ENCODE assay signal across 9 mouse cellular contexts in the genomic region with DNA sequence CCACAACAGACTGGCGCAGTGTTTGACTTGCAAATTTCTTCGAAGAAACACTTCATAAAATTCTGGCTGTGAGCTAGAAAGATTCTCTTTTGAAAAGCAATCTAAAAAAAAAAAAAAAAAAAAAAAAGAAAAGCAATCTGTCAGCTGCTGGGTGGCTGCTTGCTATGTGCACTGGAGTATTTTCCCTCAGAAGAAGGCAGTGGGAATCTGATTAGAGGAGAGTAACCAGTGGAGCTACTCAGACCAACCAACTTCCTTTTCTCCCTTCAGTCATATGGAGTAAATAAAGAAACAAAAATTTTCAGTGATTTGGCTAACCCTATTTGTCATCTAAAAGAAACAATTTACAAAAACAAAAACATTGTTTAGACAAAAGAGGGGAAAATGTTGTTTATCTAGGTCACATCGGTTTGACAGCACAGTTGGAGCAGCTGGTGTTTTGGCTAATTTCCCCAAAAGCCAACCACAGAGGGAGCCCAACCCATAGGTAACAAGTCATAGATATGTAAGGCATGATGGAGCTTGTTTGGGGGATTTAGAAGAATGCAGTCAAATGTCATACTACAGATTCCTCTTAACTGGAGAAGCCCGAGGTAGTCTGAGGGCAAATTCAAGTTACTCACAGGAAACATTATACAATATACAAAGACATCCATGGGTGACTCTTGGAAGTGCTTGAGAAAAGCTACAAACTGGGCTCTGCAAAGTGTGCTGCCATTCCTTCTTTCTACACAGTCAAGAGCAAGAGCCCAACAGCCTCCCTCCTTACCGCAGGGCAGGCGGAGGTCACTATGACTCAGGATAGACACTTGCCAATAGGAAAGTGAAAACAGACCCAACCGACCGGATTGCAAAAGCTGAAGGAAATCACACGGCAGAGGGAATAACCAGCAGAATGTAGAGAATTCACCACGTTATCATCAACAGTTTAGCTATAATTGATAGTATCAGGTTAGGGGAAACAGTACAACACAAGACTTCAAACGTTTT.
DNase-seq lines count a peak whose midpoint lies in the region; ATAC-seq and TF ChIP-seq lines count a peak whose summit lies in the region.
"Had no signal": no experiment of that assay in that cellular context is flagged by ENCODE, and none has a peak within 500 bp of the region (broad histone marks: within the 10 kb centered on the region; RNA-seq: fewer than 3 reads in every experiment).

No protein-coding gene starts in this region.

- no peak overlapping the region for H3K27ac ChIP-seq in kidney, postnatal 0 days
- H3K27ac ChIP-seq in brown adipose tissue, adult 24 weeks (replicated peaks; ENCODE audit: low read depth, low read length), result peak overlapping the region; percentile 15; the same call in 1 of the 2 replicates
- H3K27ac ChIP-seq in midbrain, embryonic 16.5 days (ENCODE audit: low read length), result no peak overlapping the region
- H3K27ac ChIP-seq: embryonic facial prominence, embryonic 13.5 days had no signal

- H3K27me3 ChIP-seq in kidney, postnatal 0 days (ENCODE audit: insufficient read depth, low read length), result no peaks in the 10 kb centered on the region
- no peaks in the 10 kb centered on the region for H3K27me3 ChIP-seq in midbrain, embryonic 16.5 days (ENCODE audit: control insufficient read depth, insufficient read depth, low read depth, low read length)
- H3K27me3 ChIP-seq: embryonic facial prominence, embryonic 13.5 days had no signal

- no peak overlapping the region for H3K4me3 ChIP-seq in kidney, postnatal 0 days (replicated peaks; ENCODE audit: low read depth, low read length)
- H3K4me3 ChIP-seq in brown adipose tissue, adult 24 weeks (ENCODE audit: insufficient read depth, low read depth, low read length), result no peak overlapping the region
- H3K4me3 ChIP-seq in midbrain, embryonic 16.5 days (ENCODE audit: low read depth, low read length), result no peak overlapping the region
- H3K4me3 ChIP-seq: embryonic facial prominence, embryonic 13.5 days had no signal

- WGBS in kidney, postnatal 0 days, result 72% methylated on average over 11 of the region's 11 CpGs
- WGBS in midbrain, embryonic 16.5 days, result 83% methylated on average over 11 of the region's 11 CpGs

- no peaks in the 10 kb centered on the region for H3K4me1 ChIP-seq in kidney, postnatal 0 days (replicated peaks; ENCODE audit: insufficient read depth, low read length)
- no peaks in the 10 kb centered on the region for H3K4me1 ChIP-seq in brown adipose tissue, adult 24 weeks (ENCODE audit: control insufficient read depth, insufficient read depth, insufficient read length, low read length)
- H3K4me1 ChIP-seq in midbrain, embryonic 16.5 days (ENCODE audit: control insufficient read depth, insufficient read depth, low read length), result no peaks in the 10 kb centered on the region

- H3K36me3 ChIP-seq in kidney, postnatal 0 days (ENCODE audit: insufficient read depth, low read length), result no peaks in the 10 kb centered on the region
- H3K36me3 ChIP-seq in midbrain, embryonic 16.5 days (ENCODE audit: control insufficient read depth, insufficient read depth, low read length), result no peaks in the 10 kb centered on the region
- H3K36me3 ChIP-seq: embryonic facial prominence, embryonic 13.5 days had no signal

- no peak overlapping the region for H3K4me2 ChIP-seq in kidney, postnatal 0 days (ENCODE audit: low read length)
- H3K4me2 ChIP-seq in midbrain, embryonic 16.5 days (ENCODE audit: low read length), result no peak overlapping the region
- H3K4me2 ChIP-seq: embryonic facial prominence, embryonic 13.5 days had no signal

- no peak for TF ChIP-seq CTCF in kidney, postnatal 0 days (IDR thresholded peaks at IDR 0.05; ENCODE audit: low read depth)

- no peaks in the 10 kb centered on the region for H3K9me3 ChIP-seq in kidney, postnatal 0 days (replicated peaks; ENCODE audit: low read length)
- no peaks in the 10 kb centered on the region for H3K9me3 ChIP-seq in midbrain, embryonic 16.5 days (replicated peaks; ENCODE audit: control insufficient read depth, low read length, poor library complexity, severe bottlenecking)
- H3K9me3 ChIP-seq: embryonic facial prominence, embryonic 13.5 days had no signal

- H3K9ac ChIP-seq in kidney, postnatal 0 days (ENCODE audit: low read depth, low read length), result no peak overlapping the region
- no peak overlapping the region for H3K9ac ChIP-seq in midbrain, embryonic 16.5 days (ENCODE audit: low read depth, low read length)
- H3K9ac ChIP-seq: embryonic facial prominence, embryonic 13.5 days had no signal

- peak; percentile 43 for DNase-seq in kidney, postnatal 0 days (ENCODE audit: low spot score)
- no peak for DNase-seq in kidney, adult 9 months
- peak; percentile 40 for DNase-seq in gastrocnemius, postnatal 25 days
- DNase-seq in lung, postnatal 4 days, result peak; percentile 29 to 53
- DNase-seq in spleen, postnatal 36 days (ENCODE audit: low spot score in 2 of 2), result no peak
- DNase-seq in layer of hippocampus, postnatal 10 days (ENCODE audit: low spot score in 2 of 2), result no peak

- no peak for ATAC-seq in kidney, postnatal 0 days (replicated peaks; ENCODE audit: low FRiP score, low read depth)
- ATAC-seq in midbrain, embryonic 16.5 days, result no peak

Comparison
In these comparisons a context has a peak if more than half of its experiments do, and no peak if none do; other contexts are left out.
1. DNase-seq: peak in kidney, postnatal 0 days (single experiment), gastrocnemius, postnatal 25 days (single experiment) and lung, postnatal 4 days (2 of 2); none in kidney, adult 9 months (single experiment), spleen, postnatal 36 days (0 of 2) and layer of hippocampus, postnatal 10 days (0 of 2).